Mouse (Mus musculus): ENCODE results near the gene Med27. TPM values are rescaled to one million over a fixed set of nuclear protein-coding genes. Genes with fewer than 3 reads are reported as not detected.

The Med27 gene
- total RNA-seq, 2 experiments from 2014 or later = 39.5 to 41.5 TPM

DNA sequence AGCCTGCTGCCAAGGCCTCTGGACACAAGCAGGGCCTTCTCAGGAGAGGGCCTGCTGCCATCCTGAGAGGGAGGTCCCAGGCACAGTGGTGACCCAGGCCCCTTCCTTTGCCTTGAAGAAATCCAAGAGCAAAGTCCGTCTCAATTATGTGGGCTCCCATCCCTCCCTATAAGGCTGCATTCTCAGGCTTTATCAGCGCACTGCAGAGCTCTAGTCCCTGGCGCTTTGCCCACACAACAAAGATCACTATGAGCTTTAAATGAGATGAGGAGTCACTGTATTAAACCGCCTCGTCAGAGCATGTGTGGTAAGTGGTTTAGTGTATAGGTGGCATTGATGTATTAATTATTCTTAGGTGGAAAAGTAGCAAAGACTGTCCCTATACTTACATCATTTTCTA, 85.9 kb downstream of the Med27 start:
- DNase-seq (ENCODE audit: low spot score in 2 of 2) = no peak

DNA sequence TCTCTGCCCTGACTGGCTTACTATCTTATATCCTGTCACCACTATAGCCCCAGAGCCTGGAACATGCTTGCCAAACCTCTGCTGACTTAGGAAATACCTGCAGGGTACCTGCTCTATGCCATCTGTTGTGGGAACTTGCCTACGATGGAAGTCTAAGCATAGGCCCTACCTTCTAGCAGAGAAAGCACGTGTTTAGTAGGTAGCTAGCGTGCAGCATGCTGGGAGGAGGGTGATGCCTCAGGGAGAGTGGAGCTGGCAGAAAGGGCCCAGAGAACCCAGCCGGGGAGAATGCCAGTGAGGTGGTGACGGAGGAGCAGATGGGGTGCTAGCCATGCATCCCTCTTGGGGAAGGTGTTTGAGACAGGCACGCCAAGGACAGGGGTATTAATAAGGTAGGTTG, 89.8 kb downstream of the Med27 start:
- DNase-seq (ENCODE audit: low spot score in 2 of 2) = no peak

DNA sequence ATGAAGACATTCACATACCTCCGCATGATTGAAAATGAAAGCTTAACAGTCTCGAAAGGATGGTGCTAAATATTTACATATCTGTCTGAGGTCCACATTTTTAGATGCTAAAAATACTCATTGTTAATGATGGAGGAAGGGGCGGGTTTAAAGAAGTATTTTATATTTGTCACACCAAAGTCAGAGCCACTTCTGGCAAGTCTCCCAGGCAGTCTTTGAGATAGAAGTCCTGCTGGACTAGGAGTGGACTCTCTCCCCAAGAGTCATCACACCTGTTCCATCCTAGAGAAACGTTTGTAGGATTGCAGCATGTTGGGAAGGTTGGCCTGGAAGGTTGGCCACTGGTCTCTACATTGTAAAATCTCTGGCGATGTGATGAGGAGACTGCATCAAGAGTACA, 90.5 kb downstream of the Med27 start:
- no peak for DNase-seq (ENCODE audit: low spot score in 2 of 2)

DNA sequence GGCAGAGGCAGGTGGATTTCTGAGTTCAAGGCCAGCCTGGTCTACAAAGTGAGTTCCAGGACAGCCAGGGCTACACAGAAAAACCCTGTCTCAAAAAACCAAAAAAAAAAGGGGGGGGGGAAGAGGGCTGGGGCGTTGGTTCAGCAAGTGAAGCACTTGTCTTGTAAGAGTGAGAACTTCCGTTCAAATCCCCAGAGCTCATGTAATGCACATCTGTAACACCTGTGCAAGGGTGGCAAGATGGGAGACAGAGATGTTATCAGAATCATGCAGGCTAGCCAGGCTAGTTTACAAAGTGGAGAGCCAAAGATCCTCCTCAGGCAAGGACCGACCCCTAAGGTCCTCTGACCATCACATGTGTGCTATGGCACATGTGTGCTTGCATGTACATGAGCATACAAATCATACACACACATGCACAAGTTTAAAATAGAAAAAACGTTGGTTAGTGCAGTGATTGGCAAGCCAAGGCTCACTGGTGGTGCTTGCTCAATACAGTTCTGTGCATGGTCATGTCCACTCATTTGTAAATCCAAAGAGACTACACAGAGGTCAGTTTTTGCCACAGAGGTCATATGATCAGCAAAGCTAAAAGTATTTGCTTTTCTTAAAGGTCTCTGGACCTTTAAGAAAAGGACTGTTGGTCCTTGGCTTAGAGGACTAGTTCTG, 91.4 kb downstream of the Med27 start:
- no peak for DNase-seq (ENCODE audit: low spot score in 2 of 2)

DNA sequence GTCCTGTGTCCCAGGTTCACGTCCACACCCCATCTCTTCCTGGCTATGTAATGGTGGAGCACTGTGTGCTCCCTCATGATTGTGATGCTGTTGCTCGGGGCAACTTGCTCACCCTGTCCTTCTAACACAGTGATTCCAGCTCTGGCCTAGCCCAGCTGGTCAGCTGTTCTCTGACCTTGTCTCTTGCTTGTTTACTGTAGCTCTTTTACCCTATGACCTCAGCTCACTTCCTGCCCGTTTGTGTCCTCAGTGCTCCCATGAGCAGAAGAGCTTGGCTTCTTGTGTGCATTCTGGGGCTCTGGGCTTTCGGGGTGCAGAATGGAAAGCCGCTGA, 91.9 kb downstream of the Med27 start:
- DNase-seq (ENCODE audit: low spot score in 2 of 2) = no peak

DNA sequence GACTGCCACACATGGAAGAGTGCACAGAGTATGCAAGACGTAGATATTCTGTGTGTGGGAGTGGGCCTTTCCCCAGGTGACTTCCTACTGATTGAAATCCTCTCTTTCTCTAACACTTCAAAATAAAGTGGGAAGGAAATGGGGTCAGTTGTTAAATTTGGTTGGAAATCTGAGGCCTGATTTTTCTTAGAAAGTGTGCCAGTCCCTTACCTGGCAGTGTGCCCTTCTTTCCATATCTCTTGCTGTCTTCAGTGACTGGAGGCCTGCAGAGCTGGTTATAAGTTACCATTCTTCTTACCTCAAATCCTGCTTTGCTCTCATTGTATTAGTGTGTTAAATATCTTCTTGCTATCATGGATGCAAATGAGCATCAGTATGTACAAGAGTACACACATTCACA, 92.4 kb downstream of the Med27 start:
- no peak for DNase-seq (ENCODE audit: low spot score in 2 of 2)

DNA sequence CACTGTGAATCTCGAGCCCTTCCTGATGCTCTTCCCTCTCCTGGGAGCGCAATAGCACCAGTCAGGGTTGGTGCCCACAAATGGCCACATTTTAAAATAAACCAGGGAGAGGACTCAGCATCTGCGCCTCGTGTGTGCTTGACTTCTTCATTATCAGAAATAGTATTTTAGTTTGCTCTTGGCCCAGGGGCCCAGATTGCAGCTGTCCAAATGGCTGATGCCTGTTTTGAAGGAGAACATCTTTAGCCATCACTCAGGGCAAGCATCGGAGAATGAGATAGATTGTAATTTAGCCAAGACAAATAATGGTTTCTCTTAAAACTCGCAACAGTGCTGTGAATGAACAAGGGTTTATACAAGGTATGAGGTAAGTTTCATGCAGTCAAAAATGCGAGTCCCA, 92.8 kb downstream of the Med27 start:
- DNase-seq (ENCODE audit: low spot score in 2 of 2) = no peak

DNA sequence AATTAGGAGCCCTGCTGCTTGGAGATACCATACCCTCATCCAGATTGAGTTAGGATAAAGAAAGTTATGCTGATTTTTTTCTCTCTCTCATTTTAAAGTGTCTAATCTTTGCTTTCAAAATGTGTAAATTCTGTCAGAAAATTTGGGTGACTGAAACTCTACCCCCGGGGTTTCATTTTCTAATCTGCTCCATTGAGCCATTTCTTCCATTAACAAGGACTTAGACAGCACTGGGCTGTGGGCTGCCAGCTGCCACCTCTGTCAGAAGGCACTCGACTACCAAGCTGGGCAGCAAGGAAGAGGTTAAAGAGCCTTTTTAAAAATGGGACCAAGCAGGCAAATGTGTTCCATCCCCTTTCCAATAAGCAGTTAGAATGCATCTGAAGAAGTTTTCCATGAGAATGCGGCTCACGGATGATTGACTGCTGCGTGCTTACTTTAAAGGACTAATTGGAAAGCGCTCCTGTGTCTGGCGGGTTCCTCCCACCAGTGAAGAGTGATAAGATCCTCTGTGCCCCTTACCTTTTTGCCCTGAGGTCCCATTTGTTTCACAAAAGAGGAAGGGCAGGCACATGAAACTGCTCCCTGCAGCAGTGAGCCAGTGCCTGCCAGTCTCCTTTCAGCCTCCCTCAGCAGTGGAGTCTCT, 93.4 kb downstream of the Med27 start:
- no peak for DNase-seq (ENCODE audit: low spot score in 2 of 2)

DNA sequence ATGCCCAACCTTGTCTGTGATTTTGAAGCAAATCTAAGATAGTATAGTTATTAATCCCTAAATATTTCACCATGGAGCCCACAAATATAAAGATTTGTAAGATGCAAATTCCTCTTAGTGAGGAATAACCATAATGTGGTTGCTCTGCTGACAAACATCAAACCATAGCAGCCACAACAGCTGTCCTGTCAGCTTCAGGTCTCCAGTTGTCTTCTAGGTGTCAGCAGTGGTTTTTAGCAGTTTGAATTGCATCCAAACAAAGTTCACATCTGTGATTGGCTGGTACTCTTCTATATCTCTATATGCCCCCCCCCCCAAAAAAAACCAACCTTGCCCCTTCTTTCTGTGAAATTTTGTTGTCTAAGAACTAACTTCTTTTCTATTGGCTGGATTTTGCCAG, 95.7 kb downstream of the Med27 start:
- DNase-seq (ENCODE audit: low spot score in 2 of 2) = no peak

DNA sequence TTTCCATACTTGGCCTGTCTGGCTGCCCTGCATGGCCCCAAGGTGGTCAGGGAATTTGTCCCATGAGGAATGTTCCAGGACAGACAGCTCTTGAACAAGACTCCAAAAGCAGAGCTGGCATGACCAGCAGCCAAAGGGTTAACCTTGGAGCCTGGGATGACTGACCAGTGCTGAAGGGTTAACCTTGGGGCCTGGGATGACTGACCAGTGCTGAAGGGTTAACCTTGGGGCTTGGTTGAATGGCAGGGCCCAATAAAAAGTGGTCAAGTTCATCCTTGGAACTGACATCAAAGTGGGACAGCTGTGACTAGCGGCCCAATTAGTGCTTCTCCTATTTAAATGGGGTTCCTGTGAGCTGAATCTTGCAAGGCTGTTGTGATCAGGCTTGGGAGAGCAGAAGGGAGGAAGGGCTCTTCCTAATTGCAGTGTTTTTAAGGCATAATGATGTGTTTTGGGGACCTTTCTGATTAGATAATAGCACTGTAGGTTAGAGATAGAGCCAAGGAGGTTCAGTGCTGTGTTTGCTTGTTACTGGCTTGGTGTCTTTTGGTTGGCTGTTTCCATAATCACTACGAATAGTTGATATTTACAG, 97.1 kb downstream of the Med27 start:
- DNase-seq (ENCODE audit: low spot score in 2 of 2) = no peak

DNA sequence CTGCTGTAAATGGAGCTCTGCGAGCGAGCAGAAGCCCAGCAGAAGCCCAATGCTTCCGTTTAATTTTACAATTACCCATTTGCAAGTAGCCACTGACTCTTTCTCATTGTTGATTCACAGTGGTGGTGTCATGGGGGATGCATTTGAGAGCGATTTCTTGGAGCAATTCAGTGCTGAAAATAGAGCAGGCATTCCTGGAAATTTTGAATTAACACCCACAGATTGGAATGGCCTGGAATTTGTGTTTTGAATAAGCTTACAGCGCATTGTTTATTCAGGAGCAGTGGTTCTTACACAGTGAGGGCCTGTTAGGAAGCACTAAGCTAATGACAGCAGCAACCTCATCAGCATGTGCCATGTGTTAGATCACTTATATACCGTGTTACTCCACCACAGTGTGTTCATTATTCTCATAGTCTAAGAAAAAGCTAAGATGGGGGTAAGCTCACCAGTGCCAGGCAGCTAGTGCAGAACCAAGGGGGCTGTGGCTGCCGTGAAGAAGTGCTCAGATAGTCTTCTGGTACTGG, 101.9 kb downstream of the Med27 start:
- no peak for DNase-seq (ENCODE audit: low spot score in 2 of 2)

DNA sequence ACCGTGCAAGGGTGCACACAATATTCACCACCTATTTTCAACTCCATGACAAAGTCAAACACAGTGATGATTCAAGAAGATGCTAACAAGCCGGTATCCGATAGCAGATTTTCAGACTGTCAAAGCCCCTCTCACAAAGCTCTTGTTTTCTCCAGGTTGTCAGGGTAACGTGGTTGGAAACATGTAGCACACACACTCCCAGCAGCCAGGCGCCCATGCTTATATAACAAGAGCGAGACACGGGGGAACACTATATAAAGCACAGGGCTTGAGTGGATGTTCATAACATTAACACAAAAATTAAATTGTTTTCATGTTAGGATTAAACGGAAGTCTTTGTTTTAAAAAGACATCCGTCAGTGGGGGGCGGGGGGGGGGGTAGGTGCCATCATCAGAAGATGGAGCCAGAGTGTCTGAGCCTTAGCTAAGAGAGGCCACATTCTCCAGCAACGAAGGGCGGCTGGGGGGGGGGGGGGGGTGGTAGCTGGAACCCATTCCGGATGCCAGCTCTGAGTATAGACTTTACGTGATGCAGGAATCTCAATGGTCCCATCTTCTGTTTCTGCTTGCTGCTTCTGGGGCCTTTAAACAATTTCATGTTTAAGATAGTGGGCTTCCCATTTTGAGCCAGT, 104.9 kb downstream of the Med27 start:
- DNase-seq (ENCODE audit: low spot score in 2 of 2) = no peak

DNA sequence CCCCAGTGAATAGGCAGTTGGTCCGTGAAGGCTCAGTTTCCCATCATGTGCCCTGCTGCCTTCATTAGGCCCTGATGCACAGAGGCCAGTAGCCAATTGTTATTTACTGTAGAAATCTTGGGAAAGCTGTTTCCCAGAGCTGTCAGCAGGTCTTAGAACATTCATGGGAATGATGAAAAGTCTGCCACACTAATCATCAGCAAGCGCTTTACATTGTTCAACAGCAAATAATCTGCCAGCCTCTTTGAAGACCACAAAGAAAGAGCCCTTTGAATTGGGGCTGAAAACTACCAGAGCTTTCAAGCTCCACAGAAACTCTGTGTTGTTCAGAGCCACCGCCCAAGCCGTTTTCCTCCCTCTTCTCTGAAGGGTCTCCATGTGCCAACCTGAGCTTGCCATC, 106.8 kb downstream of the Med27 start:
- DNase-seq (ENCODE audit: low spot score in 2 of 2) = no peak

DNA sequence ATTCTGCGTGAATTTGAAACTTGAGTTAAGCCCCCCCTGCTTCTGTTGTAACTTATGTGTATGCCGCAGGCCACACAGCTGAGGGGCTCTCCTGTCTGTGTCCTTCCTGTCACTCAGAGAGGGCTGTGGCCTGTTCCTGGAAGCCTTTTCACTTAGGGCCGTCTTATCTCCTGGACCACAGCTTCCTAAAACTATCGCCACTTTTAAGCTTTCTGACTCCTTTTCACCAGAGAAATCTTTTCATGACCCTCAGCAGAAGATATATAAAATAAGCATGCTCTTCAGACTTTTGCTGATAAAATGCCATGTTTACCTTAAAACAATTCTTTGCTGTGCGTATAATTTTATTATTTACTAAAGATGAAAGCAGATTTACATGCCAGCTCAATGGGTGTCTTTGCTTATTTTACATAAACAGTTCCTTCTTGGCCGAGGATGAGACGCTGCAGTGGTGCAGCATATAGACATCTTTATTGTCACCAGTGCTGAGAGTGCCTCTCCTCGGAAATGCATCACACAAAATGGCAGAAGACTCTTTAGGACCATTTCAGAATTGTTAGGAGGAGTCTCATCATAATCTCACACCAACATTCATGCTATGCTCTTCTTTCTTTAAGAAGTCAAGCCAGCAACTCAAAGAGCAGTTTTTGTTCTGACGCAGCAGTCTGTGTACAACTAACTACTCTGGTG, 110.2 kb downstream of the Med27 start:
- no peak for DNase-seq (ENCODE audit: low spot score in 2 of 2)

DNA sequence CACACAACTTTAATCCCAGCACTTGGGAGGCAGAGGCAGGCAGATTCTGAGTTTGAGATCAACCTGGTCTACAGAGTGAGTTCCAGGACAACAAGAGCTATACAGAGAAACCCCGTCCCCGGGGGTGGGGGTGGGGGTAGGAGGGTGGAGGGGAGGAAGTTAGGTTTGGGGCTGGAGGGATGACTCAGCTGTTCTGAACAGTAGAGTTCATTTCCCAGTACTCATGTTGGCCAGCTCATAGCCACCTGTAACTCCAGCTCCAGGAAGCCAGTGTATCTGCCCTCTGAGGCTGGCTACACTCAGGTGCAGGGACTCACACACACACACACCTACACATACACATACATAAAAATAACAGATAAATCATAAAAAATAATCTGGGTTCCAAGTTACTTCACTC, 111.1 kb downstream of the Med27 start:
- DNase-seq (ENCODE audit: low spot score in 2 of 2) = no peak

DNA sequence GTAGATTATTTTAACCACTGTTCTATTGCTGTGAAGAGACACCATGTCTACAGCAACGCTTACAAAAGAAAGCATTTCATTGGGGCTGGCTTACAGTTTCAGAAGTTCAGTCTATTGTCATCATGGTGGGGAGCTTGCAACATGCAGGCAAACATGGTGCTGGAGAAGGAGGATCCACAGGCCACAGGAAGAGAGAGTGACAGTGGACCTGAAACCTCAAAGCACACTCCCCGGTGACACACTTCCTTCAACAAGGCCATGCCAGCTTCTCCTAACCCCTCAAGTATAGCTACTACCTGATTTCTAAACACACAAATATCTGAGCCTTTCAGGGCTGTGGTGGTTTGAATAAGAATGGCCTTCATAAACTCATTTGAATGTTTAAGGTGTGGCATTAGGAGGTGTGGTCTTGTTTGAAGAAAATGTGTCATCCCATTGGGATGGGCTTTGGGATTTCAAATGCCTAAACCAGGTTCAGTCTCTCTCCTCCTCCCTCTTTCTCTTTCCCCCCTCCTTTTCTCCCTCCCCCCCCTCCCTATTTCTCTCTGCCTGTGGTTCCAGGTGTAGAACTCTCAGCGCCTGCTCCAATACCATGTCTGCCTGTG, 111.8 kb downstream of the Med27 start:
- DNase-seq (ENCODE audit: low spot score in 2 of 2) = no peak

DNA sequence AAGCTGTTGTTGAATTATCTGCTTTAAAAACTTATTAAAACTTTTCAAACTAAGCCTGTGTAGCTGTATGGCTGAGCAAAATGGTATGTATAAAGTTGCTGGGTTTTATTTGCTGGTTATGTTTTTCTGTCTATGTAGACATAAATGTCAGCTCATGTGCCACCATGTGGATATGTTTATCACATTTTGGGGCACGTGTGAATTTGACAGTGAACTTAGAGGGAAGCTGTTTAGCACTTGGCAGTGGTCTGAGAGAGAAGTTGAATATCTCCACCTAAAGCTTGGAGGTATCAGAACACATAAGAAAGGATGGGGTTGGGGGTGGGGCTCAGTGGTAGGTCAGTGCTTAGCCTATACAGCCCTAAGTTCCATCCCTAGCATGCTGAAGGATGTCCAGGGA, 113.0 kb downstream of the Med27 start:
- DNase-seq (ENCODE audit: low spot score in 2 of 2) = no peak

DNA sequence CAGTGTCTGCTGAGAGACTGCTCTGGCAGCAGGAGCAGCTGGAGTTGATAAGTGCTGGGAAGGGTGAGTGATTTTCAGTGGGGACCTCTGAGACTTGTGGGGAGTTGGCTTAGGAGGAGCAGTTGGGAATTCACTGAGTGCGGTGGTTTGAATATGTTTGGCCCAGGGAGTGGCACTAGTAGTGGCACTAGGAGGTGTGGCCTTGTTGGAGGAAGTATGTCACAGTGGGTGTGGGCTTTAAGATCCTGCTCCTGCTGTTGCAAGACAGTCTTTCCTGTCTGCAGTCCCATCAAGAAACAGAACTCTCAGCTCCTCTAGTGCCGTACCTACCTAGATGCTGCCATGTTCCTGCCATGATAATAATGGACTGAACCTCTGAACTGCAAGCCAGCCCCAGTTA, 115.2 kb downstream of the Med27 start:
- DNase-seq (ENCODE audit: low spot score in 2 of 2) = no peak

DNA sequence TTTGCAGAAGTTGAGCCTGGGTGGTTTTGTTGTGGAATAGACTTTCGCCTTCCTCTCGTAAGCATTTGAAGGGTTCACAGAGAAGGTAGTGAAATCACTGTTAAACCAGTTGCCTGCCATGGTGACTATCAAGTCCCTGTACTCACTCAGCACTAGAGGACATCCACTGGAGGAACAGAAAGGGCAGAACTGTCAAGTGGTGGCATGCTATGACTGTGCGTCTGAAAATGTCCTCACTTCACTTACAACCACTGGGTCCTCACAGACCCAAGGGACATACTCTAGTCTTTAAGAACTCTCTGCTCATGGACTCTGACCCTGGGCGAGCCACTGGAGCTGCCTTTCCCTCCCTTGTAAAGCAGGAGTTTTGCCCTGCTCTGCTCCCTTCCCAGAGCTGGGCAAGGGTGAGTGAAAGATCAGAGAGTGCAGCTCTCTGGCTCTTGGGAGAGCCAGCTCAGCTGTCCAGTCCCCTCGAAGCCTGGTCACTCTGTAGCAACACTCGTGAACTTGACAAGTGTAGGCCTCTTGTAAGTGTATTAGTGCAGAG, 116.5 kb downstream of the Med27 start:
- DNase-seq (ENCODE audit: low spot score in 2 of 2) = no peak

DNA sequence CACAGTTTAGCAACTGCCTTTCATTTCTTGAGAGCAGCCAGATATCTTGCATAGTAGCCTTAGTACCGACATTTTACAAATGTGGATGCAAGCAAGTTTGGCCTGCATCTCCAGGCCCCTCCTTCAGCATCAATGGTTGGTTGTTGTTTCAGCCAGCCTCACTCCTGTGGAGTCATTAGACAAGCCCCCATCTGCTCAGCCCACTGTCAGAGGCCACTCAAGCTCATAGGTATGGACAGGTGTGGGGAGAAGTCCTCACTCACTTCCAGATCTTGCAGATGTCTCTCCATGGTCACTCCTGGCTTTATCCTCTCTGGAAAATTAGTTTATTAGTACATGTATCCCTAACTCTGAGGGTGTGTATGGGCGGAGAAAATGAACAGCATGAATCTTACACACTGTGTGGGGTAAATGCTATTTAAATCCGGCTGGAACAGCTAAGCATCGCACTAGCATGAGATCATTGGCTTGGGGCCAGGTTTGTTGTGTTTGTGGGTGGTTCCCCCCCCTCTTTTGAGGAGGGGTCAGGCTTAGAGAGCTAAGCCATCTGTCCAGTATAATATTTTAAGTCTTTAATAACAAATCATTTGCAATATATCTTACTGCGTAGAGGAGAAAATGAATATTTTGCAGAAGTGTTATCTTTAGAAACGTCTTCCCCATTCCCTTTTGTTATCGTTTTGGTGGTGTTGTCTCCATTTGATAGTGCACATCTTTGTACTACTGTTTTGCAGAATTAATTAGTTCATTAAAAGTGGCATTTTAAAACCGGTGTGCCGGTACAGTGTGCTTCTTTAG, 118.4 kb downstream of the Med27 start:
- peak; percentile 56 to 57 for DNase-seq (ENCODE audit: low spot score in 2 of 2)

Data from layer of hippocampus, postnatal 10 days (tissue).